Mouse (Mus musculus) left cerebral cortex, adult 9 months (tissue): ENCODE results near the gene Gm20924.
"Not testable (repeated sequence)": the region's sequence is repeated elsewhere in the genome, so short reads cannot be mapped to it uniquely, and the experiment has no call there.

Experiments used
- DNase-seq, 2 experiments: peaks; one replicate each; pipeline ENCODE4 v3.0.0; 2022; ENCODE audit warnings: low spot score in 2 of 2

The Gm20924 gene

GRCm38 (mm10) chrY:65207427-65207826, at the start of gene Gm20924:
Gm20924 (minus strand) TSS chrY:65207527.
- DNase-seq, result not testable (repeated sequence)
